Mouse (Mus musculus): ENCODE results near the gene Gfod1.

Gene Gfod1

GRCm38 (mm10) chr13:43157370-43157769, 146.6 kb downstream of the Gfod1 start:
- no peak for DNase-seq (ENCODE audit: low spot score)

- DNase-seq (ENCODE audit: low spot score): no peak
These were observed 151.9 kb downstream of the Gfod1 start for GRCm38 (mm10) chr13:43152005-43152520.

- DNase-seq (ENCODE audit: low spot score): no peak
These were observed 154.3 kb downstream of the Gfod1 start for GRCm38 (mm10) chr13:43149661-43150060.

- no peak for DNase-seq (ENCODE audit: low spot score)
These were observed 155.3 kb downstream of the Gfod1 start for GRCm38 (mm10) chr13:43148692-43149091.

GRCm38 (mm10) chr13:43146515-43147258, 157.3 kb downstream of the Gfod1 start:
- DNase-seq (ENCODE audit: low spot score): no peak
